Mouse (Mus musculus) testis, postnatal 14 days (tissue): ENCODE results near the gene Wwc2.

Source experiments
- DNase-seq: peaks from one replicate; pipeline ENCODE4 v3.0.0; 2021; ENCODE audit warnings: low spot score

Wwc2 gene

DNA sequence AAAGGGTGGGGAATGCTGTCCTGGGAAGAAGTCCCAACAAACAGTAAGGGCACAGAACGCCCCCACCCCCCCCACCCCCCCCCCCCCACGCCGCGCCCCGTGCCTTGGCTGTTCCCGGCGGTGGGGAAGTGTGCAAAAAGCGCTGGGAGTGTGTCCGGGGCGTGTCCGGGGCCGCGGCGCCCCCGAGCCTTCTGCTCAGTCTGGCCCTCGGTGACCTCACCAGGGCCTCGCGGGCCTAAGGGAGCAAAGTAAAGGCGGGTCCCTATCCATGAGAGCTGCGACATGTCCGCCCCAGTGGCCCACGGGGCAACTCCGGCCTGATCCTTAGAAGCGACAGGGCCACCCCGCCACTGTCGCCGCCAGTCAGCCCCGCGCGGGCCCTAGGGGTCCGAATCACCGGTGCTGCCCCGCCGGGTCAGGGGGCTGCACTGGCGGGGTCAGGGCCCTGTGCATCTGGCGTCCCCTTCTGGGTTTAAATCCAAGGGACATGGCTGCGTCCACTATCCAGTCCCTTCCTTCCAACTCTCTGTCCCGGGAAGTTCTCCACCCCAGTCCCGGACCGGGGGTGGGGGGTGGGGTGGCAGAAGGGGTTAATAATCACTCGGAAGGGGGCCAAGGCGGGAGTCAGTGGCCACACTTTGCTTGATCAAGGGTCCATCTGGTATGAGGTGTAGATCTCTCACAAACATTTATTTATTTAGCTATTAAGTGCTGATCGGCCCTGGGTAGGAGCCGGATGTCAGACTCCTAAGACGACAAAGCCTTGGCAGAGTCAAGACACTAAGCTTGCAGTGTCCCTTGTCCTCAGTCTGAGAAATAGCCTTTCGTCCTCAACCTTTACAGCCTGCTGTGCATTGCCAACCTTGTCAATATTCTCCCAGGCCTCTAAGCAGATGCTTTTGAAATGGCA lies at the start of gene Wwc2:
Gene Wwc2, minus strand, starts transcription at position 14 of the 910 bp plus-strand sequence.
- peak; percentile 78 for DNase-seq

DNA sequence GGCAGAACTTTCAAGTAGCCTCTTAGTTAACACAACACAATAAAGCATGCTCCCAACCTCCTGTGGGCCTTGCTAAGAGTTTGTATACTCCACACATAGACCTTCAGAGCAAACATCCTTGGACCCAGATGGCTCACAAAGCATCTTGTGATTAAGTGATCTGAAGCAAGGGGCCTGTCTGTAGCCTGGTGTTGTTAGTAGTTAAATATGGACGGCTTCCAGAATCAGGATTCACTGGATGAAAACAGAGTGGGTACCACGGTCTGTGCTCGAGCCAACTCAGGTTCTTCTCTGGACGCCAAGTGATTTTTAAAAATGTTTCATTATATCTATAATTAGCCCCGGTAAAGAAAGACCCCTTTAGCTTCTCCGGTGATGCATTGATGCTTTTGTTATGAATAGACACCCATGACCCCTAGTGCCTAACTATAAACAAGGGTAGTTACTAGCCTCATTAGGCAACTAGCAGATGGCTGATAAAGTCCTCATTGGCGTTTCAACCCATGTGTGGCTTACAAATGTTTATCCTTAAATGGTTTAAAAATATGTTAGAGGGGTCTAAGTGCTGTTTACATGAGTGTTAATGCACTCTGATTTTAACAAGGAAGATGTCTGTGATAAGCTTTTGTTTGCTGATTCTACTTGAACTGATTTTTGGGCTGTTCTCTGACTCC lies 47.7 kb upstream of the Wwc2 start:
- no peak for DNase-seq

GRCm38 (mm10) chr8:48032046-48032445 lies 41.3 kb upstream of the Wwc2 start:
- DNase-seq: no peak

DNA sequence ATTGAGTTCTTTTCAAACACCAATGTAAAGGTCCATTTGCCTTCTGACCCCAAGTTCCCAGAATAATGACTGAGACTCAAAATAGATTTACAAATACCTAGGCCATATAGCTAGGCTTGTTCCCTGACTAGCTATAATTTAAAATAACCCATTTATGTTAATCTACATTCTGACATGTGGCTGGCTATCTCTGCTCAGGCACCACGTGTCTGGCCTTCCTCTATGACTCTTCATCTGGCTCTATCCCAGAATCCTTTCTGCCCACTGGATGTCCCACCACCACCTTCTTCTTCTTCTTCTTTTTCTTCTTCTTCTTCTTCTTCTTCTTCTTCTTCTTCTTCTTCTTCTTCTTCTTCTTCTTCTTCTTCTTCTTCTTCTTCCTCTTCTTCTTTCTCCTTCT lies 39.9 kb upstream of the Wwc2 start:
- DNase-seq: no peak

- DNase-seq: no peak
Observed at GRCm38 (mm10) chr8:48026796-48027195, 36.1 kb upstream of the Wwc2 start.

- DNase-seq: peak; percentile 32
Observed at GRCm38 (mm10) chr8:48023206-48023605, 32.5 kb upstream of the Wwc2 start.

DNA sequence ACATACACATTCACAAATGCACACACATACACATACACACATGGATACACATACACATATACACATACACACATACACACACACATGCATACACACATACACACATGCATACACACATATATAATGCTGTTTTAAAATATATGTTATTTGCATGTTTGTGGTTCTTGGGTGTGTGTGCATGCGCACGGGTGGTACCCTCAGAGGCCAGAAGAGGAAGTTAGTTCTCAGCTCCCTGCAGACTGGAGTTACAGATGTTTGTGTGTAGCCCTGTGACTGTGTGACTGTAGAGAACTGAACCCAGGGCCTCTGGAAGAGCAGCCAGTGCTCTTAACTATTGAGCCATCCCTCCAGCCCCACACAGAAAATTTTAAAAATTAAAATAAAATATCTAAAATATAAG lies 29.0 kb upstream of the Wwc2 start:
- no peak for DNase-seq

DNA sequence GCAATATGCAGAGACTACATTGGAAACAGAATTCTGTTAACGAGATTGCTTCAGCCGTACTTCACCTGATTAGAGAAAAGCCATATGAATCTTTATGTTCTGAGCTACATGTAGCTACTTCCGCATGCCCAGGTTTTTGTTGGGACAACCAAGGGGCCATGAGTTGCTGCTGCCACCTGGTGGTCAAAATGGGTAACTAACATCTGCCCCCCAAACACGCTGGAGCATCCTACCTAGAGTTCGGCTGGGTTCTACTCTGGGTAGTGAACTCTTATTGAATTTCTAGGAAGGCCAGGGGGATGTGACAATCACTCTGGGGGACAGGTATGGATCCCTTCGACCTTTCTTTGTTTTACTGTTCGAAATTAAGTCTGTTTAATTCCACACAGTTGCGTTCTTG lies 25.8 kb upstream of the Wwc2 start:
- peak; percentile 73 for DNase-seq

DNA sequence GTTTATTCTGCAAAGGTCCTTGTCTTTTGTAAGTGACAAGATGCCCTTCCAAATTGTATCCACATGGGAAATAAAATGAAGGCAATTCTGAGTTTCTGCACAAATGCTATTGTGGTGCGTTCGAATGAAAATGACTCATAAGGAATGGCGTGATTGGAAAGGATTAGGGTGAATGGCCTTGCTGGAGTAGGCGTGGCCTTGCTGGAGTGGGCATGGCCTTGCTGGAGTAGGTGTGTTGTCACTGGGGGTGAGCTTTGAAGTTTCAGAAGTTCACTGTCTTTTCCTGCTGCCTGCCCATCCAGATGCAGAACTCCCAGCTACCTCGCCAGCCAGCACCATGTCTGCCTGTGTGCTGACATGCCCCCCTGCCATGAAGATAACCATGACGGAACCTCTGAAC lies 23.7 kb upstream of the Wwc2 start:
- DNase-seq: no peak

DNA sequence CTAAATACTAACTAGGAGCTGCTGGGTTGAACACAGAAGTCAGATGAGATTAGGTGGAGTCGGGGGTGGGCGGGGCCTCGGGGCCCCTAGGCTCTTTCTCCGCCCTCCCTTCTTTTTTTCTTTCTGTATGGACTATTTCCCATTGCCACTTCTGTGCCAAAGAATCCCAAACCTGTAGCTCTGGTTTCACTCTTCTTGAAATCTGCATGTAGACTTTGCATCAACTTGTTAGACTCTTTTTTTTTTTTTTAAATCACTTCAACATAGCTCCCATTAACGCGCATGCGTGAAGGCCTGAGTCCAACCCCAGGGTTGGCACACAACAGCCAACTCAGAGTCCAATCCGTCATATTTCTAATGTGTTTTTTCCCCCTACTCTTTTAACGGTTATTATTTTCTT lies 22.6 kb upstream of the Wwc2 start:
- no peak for DNase-seq

DNA sequence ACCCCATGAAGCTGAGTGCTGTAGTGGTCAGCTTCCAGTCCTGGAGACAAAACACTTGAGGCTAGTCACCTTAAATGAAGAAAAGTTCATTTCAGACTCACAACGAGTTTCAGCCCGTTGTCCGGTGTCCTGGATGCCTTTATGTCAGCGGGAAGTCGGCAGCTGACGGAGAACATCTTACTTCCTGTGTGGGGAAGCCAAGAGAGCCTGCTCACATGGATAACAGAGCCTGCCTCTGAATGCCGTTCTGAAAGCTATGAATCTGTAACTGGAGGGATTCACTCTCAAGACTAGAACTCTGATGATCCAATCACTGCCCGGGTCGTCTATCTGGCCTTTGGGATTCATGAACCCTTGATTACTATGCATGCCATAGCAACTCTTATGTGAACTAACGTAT lies 21.1 kb upstream of the Wwc2 start:
- DNase-seq: no peak

DNA sequence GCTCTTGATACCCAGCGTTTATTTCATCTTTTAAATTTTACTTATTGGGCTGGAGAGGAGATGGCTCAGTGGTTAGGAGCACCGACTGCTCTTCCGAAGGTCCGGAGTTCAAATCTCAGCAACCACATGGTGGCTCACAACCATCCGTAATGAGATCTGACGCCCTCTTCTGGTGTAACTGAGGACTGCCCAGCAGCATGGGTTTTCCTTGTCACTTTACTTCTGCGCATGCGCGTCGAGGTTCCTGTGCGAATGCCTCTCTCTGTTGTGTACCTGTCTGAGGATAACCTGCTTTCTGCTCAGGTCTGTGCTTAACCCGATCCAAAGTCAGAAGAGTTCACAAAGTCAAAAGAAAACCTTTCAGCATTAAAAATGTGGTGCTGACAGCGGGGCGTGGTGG lies 20.3 kb upstream of the Wwc2 start:
- DNase-seq: peak; percentile 78

- no peak for DNase-seq
Observed at GRCm38 (mm10) chr8:48009399-48009798, 18.7 kb upstream of the Wwc2 start.

- DNase-seq: peak; percentile 64
Observed at GRCm38 (mm10) chr8:48008936-48009335, 18.2 kb upstream of the Wwc2 start.

GRCm38 (mm10) chr8:48006869-48007268 lies 16.1 kb upstream of the Wwc2 start:
- DNase-seq: no peak

- DNase-seq: no peak
Observed at GRCm38 (mm10) chr8:48002551-48002950, 11.8 kb upstream of the Wwc2 start.

- DNase-seq: no peak
Observed at GRCm38 (mm10) chr8:48001395-48001794, 10.7 kb upstream of the Wwc2 start.

GRCm38 (mm10) chr8:47996712-47997111 lies 6.0 kb upstream of the Wwc2 start:
- DNase-seq: no peak

GRCm38 (mm10) chr8:47996126-47996525 lies 5.4 kb upstream of the Wwc2 start:
- DNase-seq: no peak

- no peak for DNase-seq
Observed at GRCm38 (mm10) chr8:47995391-47995790, 4.7 kb upstream of the Wwc2 start.

DNA sequence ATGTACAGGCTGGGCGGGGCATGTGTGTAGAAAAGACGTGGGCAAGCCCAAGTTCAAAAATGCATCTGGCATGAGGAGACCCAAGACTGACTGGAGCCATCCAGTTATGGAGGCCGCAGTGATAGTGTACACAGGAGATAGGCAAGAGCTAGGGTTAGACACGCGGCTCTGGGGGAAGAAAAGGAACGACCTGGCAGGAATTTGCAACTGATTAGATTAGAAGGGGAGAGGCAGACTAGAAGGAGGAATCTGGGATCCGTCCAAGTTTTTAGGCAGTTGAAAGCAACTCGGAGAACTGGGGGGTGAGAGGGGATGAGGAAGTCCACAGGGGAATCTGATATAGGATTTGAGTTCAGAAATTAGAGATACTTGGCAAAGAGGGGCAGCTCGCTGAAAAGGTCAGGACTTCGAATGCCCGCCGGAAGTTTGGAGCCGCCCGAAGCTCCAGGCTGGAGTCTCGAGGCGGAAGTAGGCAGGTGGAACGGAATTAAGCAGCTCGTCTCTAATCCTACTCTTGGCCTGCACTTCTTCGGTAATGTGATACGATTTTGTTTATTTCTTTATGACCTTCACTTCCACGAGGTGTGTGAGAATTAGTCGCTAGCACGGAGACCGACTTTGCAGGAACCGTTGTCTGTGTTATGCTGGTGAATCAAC lies 4.0 kb upstream of the Wwc2 start:
- DNase-seq: peak; percentile 33

GRCm38 (mm10) chr8:47990386-47990772 lies 345 bp downstream of the Wwc2 start:
- peak; percentile 96 for DNase-seq
